Mouse (Mus musculus): Measurements from ENCODE around the gene Ttc28. TPM values are rescaled to one million over a fixed set of nuclear protein-coding genes. Genes with fewer than 3 reads are reported as not detected.

Gene Ttc28
- total RNA-seq, 4 experiments from 2014 or later = 9.6 to 13.2 (median 11.1) TPM

GRCm38 (mm10) chr5:111096750-111097149, 217.1 kb downstream of the Ttc28 start:
- no peak for DNase-seq (ENCODE audit: low spot score in 2 of 2)

GRCm38 (mm10) chr5:111097233-111098160, 217.9 kb downstream of the Ttc28 start:
- no peak for DNase-seq (ENCODE audit: low spot score in 2 of 2)

DNA sequence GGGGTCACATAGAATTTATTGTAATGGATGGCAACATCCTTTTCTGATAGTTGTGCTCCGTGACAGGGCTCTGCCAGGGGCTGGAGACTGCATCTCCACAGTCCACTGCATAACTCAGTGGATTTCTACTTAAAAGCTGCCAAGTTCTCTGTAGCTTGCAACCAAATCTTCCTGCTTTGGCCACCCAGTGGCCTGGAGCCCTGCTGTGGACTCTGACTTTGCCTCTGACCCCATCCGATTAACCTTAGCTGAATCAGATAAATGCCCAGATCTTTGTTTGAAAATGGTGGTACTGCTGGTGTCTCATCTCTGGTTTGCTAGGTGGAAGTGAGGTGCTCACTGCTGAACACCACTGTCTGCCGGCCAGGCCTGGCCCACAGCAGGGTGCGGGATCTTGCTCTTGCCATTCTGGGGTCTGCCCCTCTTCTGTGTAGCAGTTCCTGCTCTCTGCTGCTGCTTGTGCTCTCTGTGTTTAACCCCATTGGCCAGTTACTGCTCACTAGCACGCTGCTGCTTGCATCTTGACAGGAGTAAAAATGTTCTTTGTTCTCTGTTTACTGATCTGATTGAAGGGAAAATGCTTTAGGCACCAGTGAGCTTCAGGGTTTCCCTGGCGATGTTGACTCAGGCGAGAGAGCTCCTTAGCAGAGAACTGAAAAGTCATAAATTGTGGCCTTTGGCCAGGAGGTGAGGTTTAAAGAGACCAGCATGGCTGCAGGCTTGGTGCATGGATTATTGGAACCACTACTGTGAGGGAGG, 219.1 kb downstream of the Ttc28 start:
- DNase-seq (ENCODE audit: low spot score in 2 of 2) = no peak

DNA sequence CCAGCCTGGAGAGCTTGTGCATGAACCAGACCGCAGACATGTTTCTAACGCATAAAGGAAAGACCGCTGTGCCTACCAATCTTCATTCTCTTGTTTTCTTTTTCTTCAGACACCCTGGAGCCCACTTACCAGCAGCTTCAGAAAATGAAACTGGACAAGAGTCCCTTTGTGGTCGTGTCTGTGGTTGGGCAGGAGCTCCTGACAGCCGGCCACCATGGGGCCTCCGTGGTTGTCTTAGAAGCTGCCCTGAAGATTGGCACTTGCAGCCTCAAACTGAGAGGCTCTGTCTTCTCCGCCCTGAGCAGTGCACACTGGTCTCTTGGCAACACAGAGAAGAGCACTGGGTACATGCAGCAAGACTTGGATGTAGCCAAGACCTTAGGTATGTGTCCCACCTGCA, 221.0 kb downstream of the Ttc28 start:
- DNase-seq (ENCODE audit: low spot score in 2 of 2) = no peak

- no peak for DNase-seq (ENCODE audit: low spot score in 2 of 2)
Measured at GRCm38 (mm10) chr5:111101383-111101932, 221.9 kb downstream of the Ttc28 start.

GRCm38 (mm10) chr5:111104801-111105200, 225.2 kb downstream of the Ttc28 start:
- DNase-seq (ENCODE audit: low spot score in 2 of 2) = no peak

DNA sequence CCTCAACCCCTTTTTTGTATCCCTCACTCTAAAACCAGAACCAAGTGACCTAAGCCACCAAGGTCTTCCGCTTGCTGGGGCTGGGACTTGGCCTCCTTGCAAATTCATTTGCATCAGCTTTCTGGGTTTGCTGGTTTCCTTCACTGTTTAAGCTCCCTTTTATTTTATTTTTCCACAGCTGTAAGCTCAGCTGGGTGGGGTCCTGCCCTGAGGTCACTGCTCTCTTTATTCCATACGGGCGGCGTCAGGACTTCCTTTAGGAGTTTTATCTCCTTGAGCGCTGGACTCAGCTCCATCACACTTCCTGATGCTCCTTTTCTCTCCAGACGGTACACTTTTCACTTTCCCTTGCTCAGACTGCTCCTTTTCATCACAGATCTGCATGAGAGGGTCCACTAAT, 231.8 kb downstream of the Ttc28 start:
- DNase-seq (ENCODE audit: low spot score in 2 of 2) = no peak

DNA sequence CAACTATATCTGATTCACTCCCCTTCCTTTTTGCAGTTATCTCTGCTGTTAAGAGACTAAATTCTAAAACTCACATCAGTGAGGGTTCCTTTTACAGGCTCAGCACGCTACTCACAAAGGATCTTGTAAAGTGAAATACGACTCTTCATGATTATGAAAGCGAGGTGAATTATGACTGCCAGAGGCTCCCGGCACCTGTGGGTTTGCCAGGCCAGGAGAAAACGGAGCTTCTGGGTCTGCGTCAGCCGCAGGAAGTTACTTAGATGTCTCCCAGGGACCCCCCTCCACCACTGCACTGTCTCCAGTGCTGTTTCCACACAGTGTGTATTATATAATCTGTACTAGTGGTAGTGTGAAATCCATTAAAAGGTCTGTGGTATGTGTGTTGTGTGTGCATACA, 233.6 kb downstream of the Ttc28 start:
- DNase-seq (ENCODE audit: low spot score in 2 of 2) = no peak

DNA sequence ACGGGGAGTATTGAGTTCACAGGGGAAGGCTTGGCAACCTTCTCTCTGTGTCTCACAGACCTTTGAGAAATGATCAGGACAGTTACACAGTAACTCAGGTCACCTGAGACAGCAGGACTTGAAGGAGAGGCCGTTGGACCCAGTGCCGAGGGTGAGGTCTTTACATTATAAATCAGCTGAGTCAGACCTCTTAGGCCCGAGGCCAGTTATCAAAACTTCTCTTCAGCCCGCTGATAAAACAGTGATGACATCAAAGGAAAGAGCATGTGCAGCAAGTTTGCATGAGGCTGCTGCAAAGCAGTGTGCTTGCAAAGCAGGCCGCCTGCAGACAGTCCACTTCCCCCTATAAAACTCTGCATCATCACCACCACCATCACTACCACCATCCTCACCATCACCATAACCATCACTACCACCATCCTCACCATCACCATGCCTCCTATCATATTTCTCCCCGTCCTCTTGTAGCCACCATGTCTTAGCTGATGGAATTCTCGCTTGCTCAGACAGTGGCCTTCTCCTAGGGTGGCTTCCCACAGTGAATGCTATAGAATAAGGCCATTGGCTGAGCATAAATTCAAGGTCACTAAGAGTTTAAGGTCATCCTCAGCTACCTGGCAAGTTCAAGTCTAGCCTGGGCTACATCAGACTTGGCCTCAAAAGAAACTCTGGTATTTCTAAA, 234.2 kb downstream of the Ttc28 start:
- DNase-seq (ENCODE audit: low spot score in 2 of 2) = no peak

GRCm38 (mm10) chr5:111114597-111114996, 235.0 kb downstream of the Ttc28 start:
- no peak for DNase-seq (ENCODE audit: low spot score in 2 of 2)

DNA sequence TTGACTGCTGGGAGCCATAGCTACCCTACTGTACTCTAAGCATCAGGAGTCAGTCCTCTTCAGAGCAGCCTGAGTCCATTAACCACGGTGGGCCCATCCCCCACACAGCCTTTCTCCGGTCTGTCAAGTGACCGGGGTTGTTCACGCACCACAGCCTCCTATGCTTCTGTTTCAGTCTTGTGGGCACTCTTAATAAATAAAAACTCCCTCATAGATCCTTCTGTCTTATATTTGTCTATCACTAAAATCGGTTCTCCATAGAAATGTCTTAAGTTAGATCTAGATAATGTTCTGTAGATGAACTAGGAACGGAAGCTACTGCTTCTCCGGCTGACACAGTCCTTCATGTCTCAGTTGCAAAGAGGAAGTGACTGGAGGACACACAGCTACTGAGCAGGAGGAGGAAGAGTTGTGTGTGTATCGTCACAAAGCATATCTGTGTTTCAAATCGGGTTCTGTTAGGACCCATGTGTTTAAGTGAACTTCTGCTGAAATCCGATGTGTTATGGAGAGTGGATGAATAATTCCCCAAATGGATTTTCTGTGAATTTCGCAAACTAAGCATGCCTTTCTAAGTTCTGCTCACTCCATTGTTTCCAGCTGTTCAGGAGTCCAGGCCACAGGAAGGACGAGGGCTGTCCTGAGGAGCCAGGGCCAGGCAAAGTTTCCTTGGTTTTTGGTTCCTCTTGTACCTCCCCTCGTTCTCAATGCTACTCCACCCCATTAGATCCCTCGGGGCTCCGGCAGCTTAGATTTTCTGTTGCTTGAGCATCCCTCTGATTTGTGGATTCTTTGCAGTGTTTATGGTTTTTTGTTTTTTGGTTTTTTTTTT, 236.1 kb downstream of the Ttc28 start:
- DNase-seq (ENCODE audit: low spot score in 2 of 2) = no peak

DNA sequence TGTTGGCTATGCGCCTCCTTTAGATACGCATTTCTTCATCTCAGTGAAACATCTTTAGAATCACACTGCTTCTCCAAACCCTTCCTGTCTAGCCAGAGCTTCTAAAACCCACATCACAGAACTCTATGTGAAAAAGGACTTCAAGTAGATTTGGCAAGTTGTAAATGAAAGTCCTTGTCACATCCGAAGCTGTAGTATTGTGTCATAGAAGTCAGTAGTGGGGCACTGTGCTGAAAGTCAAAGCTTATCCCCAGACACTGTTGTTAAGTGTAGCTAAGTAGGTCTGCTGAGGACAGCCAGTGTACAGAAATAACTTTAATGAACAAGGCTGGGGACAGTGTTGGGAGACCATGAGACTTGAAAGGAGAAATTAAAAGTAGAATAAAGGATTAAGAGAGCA, 240.2 kb downstream of the Ttc28 start:
- DNase-seq (ENCODE audit: low spot score in 2 of 2) = no peak

GRCm38 (mm10) chr5:111120298-111120697, 240.7 kb downstream of the Ttc28 start:
- DNase-seq (ENCODE audit: low spot score in 2 of 2) = no peak

DNA sequence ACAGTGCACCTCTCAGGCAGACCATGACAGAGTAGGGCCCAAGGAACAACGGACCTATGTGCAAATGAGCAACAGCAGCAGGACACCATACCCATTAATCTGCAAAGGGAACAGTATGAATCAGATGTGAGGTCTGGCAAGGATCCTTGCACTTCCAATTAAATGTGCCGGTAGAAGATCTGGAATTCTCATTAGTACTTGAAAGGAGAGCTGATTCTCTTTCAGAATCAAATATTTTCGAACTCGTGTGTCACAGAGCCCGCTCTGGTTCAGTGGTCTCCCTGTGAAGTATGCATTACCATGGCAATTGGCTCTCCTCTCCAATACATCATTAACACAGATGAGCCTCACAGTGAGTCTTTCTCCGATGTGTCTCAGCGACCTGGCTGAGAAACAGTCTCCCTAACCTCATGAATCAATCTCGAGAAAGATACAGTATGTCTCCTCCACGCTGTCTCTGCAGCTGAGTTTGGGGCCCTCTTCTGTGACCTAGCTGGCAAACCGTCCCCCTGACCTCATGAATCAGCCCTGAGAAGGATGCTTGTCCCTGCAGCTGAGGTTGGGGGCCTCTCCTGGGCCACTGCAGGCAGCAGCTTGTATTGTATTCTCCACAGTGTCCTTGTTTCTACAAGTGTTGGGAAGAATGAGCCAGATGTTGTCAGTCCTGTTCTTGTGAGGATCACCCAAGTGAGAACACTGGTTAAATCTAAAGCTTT, 241.3 kb downstream of the Ttc28 start:
- DNase-seq (ENCODE audit: low spot score in 2 of 2) = no peak

DNA sequence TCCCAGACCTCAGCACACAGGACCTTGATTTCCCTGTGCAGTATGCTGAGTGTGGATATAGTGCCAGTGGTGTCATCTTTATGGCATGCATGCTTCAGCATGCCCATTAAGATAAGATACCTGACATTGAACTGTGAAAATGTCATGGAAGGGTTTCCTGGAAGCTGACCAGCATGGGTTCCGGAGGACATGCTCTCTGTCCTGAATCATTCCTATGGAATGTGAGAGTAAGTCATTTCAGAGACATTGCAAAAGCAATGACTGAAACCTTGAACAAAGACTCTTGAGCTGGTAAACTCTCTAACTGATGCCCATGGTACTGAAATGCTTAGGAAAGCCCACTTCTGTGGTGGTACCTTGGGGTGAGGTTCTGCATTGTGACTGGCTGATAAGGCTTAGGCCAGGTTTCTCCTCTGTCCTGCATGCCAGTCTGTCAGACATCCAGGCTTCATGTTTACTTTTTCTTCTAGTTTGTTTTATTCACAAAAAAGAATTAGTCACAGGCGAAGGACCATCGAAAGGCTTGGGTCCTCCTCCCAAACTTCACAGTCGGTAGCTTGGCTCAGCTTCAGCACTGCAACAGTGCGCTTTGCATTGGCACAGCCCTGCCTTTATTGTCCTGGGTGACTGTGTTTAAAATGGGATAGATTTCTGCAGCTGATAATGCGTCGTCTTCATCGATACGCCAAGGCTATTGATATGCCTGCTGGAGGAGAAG, 242.9 kb downstream of the Ttc28 start:
- no peak for DNase-seq (ENCODE audit: low spot score in 2 of 2)

DNA sequence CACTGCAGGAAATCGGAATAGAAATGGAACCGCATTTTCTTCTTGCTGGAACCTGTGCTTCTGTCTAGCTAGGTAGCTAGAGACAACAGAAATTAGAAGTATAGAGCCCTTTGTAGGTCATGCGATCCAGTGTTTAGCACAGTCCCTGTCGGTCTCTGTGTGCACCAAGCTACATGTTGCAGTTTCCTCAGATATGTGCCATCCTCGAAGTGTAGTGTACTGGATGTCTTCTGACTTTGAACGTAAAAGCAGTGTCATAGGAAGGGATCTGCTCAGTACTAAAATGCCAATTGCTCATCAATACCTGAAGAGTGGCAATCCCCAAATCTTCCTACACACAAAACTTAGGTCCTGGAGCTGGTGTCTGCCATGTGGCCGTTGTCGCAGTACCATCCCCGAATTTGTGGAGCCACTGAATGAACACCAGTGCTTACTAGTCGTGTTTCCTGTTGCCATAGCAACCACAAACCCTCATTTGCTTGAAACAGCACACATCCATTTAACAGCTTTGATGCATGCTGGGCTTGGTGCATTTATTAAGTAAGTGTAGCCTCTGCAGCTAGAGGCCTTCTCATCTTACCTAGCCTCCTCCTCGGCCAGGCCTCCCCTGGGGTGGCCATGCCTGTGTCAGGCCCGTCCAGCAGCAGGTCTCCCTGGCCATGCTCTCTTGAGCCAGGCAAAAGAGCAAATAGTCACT, 243.6 kb downstream of the Ttc28 start:
- DNase-seq (ENCODE audit: low spot score in 2 of 2) = peak in 1 of 2 experiments; percentile 24

GRCm38 (mm10) chr5:111124620-111125200, 245.1 kb downstream of the Ttc28 start:
- no peak for DNase-seq (ENCODE audit: low spot score in 2 of 2)

GRCm38 (mm10) chr5:111125746-111126145, 246.1 kb downstream of the Ttc28 start:
- no peak for DNase-seq (ENCODE audit: low spot score in 2 of 2)

All from left cerebral cortex, adult 8-10 months (tissue).